Mouse (Mus musculus) liver, embryonic 14.5 days (tissue): ENCODE data around the gene Utrn. TPM values are rescaled to one million over a fixed set of nuclear protein-coding genes. Genes with fewer than 3 reads are reported as not detected.

Source experiments
- ATAC-seq: fragments of 200-750 bp; cut with Nextera tagmentation; 2 replicates; pipeline ENCODE4 v1.8.0; 2017; ENCODE audit warnings: moderate number of reproducible peaks, mild to moderate bottlenecking, moderate library complexity; ENCODE audit not compliant: insufficient read depth
- DNase-seq, 3 experiments: peaks; one replicate each; pipeline ENCODE4 v3.0.0-alpha.2; 2012 to 2013; ENCODE audit warnings: low read depth in 3 of 3, low spot score in 3 of 3
- H3K27ac ChIP-seq: fragments of 300-500 bp; sonication (generic); 2 replicates; pipeline ENCODE4 v1.5.1; 2014; ENCODE audit warnings: moderate library complexity, mild to moderate bottlenecking, control low read depth, inconsistent platforms
- H3K27me3 ChIP-seq: fragments of 300-500 bp; sonication (generic); 2 replicates; pipeline ENCODE4 v1.6.1; 2014; ENCODE audit warnings: mild to moderate bottlenecking, low read length, moderate library complexity; ENCODE audit not compliant: control insufficient read depth, insufficient read depth
- H3K36me3 ChIP-seq: fragments of 300-500 bp; sonication (generic); replicated peaks from 2 replicates; pipeline ENCODE4 v1.6.1; 2014; ENCODE audit warnings: low read depth; ENCODE audit not compliant: control insufficient read depth, insufficient read depth
- H3K4me1 ChIP-seq, 2 experiments: fragments of 200-500 bp in 1 of 2; fragments of 300-500 bp in 1 of 2; sonication (generic) in 1 of 2; replicated peaks; 2 replicates each; pipeline ENCODE4 v1.6.1; 2012 to 2014; ENCODE audit warnings: antibody characterized with exemption in 1 of 2, inconsistent platforms in 1 of 2, low read length in 1 of 2; ENCODE audit not compliant: control insufficient read depth in 2 of 2, insufficient read depth in 2 of 2
- H3K4me2 ChIP-seq: fragments of 300-500 bp; sonication (generic); 2 replicates; pipeline ENCODE4 v1.6.1; 2014; ENCODE audit warnings: low read depth, mild to moderate bottlenecking, control low read depth, moderate library complexity
- H3K4me3 ChIP-seq, 2 experiments: fragments of 200-500 bp in 1 of 2; fragments of 300-500 bp in 1 of 2; sonication (generic) in 1 of 2; 2 replicates each; pipeline ENCODE4 v1.5.1; 2012 to 2014; ENCODE audit warnings: low read depth in 2 of 2, low read length in 2 of 2, mild to moderate bottlenecking in 2 of 2, control low read depth in 1 of 2, inconsistent platforms in 1 of 2, moderate library complexity in 1 of 2; ENCODE audit not compliant: insufficient read depth in 1 of 2
- H3K9ac ChIP-seq: fragments of 300-500 bp; sonication (generic); replicated peaks from 2 replicates; pipeline ENCODE4 v1.6.1; 2014; ENCODE audit warnings: mild to moderate bottlenecking, control low read depth, moderate library complexity
- H3K9me3 ChIP-seq: fragments of 300-500 bp; sonication (generic); 2 replicates; pipeline ENCODE4 v1.6.1; 2016; ENCODE audit warnings: low read length, mixed read lengths; ENCODE audit not compliant: control insufficient read depth
- CTCF ChIP-seq: IDR thresholded peaks from 2 replicates; pipeline ENCODE4 v1.5.1; 2016; ENCODE audit warnings: antibody characterized with exemption, low read depth, control low read depth
- EP300 ChIP-seq: IDR thresholded peaks from 2 replicates; pipeline ENCODE4 v1.6.1; 2016; ENCODE audit warnings: antibody characterized with exemption, low read depth
- WGBS: fragments of 180-500 bp; shearing (Covaris S2); extraction: QIAGEN DNeasy Blood & Tissue Kit; methylation state at CpG from one replicate; pipeline ENCODE4 v1.1.7; 2014; ENCODE audit not compliant: insufficient replicate concordance; 5-methylcytosine and 5-hydroxymethylcytosine counted together
- polyA plus RNA-seq, 2 experiments: library from polyadenylated mRNA; depleted of rRNA in 1 of 2; stranded (reverse) in 1 of 2; unstranded in 1 of 2; fragments of >200 nt; fragmentation: Nextera tagmentation in 1 of 2; extraction: Ambion mirVana in 1 of 2; gene quantifications; 2 replicates each; pipeline versions ENCODE4 v1.2.1 to v1.2.3; 2012 to 2014

Utrn gene
- polyA plus RNA-seq, 2 experiments: 2.7 to 4.4 TPM

GRCm38 (mm10) chr10:12488518-12488917 lies 380.6 kb downstream of the Utrn start:
- H3K4me2 ChIP-seq: no peak overlapping the region
- ATAC-seq (no peak), DNase-seq (no peak)
- no peaks in the 10 kb centered on the region for H3K9me3 ChIP-seq
- no peaks in the 10 kb centered on the region for H3K27me3 ChIP-seq
- TF ChIP-seq EP300 (no peak), CTCF (no peak)
- no peak overlapping the region for H3K27ac ChIP-seq
- 65% methylated on average over 3 of the region's 3 CpGs for WGBS
- H3K36me3 ChIP-seq: no peaks in the 10 kb centered on the region
- no peak overlapping the region for H3K4me3 ChIP-seq
- H3K4me1 ChIP-seq: no peaks in the 10 kb centered on the region
- H3K9ac ChIP-seq: no peak overlapping the region

GRCm38 (mm10) chr10:12488117-12488516 lies 381.0 kb downstream of the Utrn start:
- DNase-seq: no peak
- WGBS: 68% methylated on average over 5 of the region's 5 CpGs

GRCm38 (mm10) chr10:12483494-12483893 lies 385.7 kb downstream of the Utrn start:
- DNase-seq: no peak
- Histone ChIP-seq H3K27me3 (no peaks in the 10 kb centered on the region), H3K9ac (no peak overlapping the region), H3K4me1 (no peaks in the 10 kb centered on the region), H3K4me3 (no peak overlapping the region), H3K4me2 (no peak overlapping the region), H3K36me3 (no peaks in the 10 kb centered on the region), H3K27ac (no peak overlapping the region), H3K9me3 (no peaks in the 10 kb centered on the region)
- TF ChIP-seq EP300: no peak
- no peak for TF ChIP-seq CTCF
- whole genome bisulfite sequencing: 56% methylated on average over 1 of the region's 1 CpGs
- no peak for ATAC-seq

More at GRCm38 (mm10) chr10:12488117-12488516, 381.0 kb downstream of the Utrn start:
- Histone ChIP-seq H3K27ac (no peak overlapping the region), H3K4me3 (no peak overlapping the region), H3K9ac (no peak overlapping the region), H3K4me1 (no peaks in the 10 kb centered on the region), H3K27me3 (no peaks in the 10 kb centered on the region), H3K9me3 (no peaks in the 10 kb centered on the region), H3K4me2 (no peak overlapping the region), H3K36me3 (no peaks in the 10 kb centered on the region)
- ATAC-seq: no peak
- TF ChIP-seq CTCF: no peak
- TF ChIP-seq EP300: no peak

GRCm38 (mm10) chr10:12482975-12483374 lies 386.2 kb downstream of the Utrn start:
- Histone ChIP-seq H3K9me3 (no peaks in the 10 kb centered on the region), H3K4me1 (no peaks in the 10 kb centered on the region), H3K4me3 (no peak overlapping the region), H3K36me3 (no peaks in the 10 kb centered on the region), H3K27ac (no peak overlapping the region), H3K4me2 (no peak overlapping the region), H3K27me3 (no peaks in the 10 kb centered on the region), H3K9ac (no peak overlapping the region)
- WGBS: 79% methylated on average over 3 of the region's 3 CpGs
- ATAC-seq (no peak), DNase-seq (no peak)
- TF ChIP-seq EP300 (no peak), CTCF (no peak)

- no peak for TF ChIP-seq EP300
- TF ChIP-seq CTCF: no peak
- DNase-seq: no peak
- no peak for ATAC-seq
- H3K4me2 ChIP-seq: no peak overlapping the region
- no peak overlapping the region for H3K27ac ChIP-seq
- WGBS: 67% methylated on average over 14 of the region's 14 CpGs
- H3K4me1 ChIP-seq: no peaks in the 10 kb centered on the region
- no peaks in the 10 kb centered on the region for H3K27me3 ChIP-seq
- no peak overlapping the region for H3K9ac ChIP-seq
- H3K4me3 ChIP-seq: no peak overlapping the region
- no peaks in the 10 kb centered on the region for H3K36me3 ChIP-seq
- H3K9me3 ChIP-seq: no peaks in the 10 kb centered on the region
These were observed 394.1 kb downstream of the Utrn start for GRCm38 (mm10) chr10:12474850-12475621.
